Mouse (Mus musculus) spleen, adult 2 months (tissue): ENCODE measurements around the gene Zp2. TPM values are rescaled to one million over a fixed set of nuclear protein-coding genes. Genes with fewer than 3 reads are reported as not detected.

Experiments used
- DNase-seq, 2 experiments: peaks; one replicate each; pipeline versions ENCODE4 v3.0.0 to v3.0.0-alpha.2; 2012 to 2021; ENCODE audit warnings: low spot score in 2 of 2, low read depth in 1 of 2
- H3K27ac ChIP-seq: fragments of 200-500 bp; 2 replicates; pipeline ENCODE4 v1.5.1; 2012; ENCODE audit warnings: low read length, inconsistent platforms; ENCODE audit not compliant: insufficient read depth
- H3K27me3 ChIP-seq: fragments of 200-500 bp; 2 replicates; pipeline ENCODE4 v1.6.1; 2012; ENCODE audit warnings: mild to moderate bottlenecking, moderate library complexity, low read length, inconsistent platforms; ENCODE audit not compliant: control insufficient read depth, insufficient read depth
- H3K36me3 ChIP-seq: fragments of 200-500 bp; 2 replicates; pipeline ENCODE4 v1.6.1; 2012; ENCODE audit warnings: mild to moderate bottlenecking, low read length, inconsistent platforms; ENCODE audit not compliant: control insufficient read depth, insufficient read depth
- H3K4me1 ChIP-seq: fragments of 200-500 bp; 2 replicates; pipeline ENCODE4 v1.6.1; 2011; ENCODE audit warnings: inconsistent platforms; ENCODE audit not compliant: control insufficient read depth, insufficient read depth, insufficient read length
- H3K4me3 ChIP-seq: fragments of 200-500 bp; 2 replicates; pipeline ENCODE4 v1.5.1; 2011; ENCODE audit warnings: mild to moderate bottlenecking, inconsistent platforms; ENCODE audit not compliant: insufficient read depth, insufficient read length; ENCODE audit errors: extremely low read depth
- CTCF ChIP-seq: fragments of 200-500 bp; IDR thresholded peaks from 2 replicates; pipeline ENCODE4 v1.5.1; 2011; ENCODE audit warnings: mild to moderate bottlenecking, inconsistent platforms; ENCODE audit not compliant: insufficient read depth, insufficient read length, insufficient replicate concordance; ENCODE audit errors: extremely low read depth
- POLR2A ChIP-seq: fragments of 200-500 bp; IDR thresholded peaks from 2 replicates; pipeline ENCODE4 v1.6.1; 2011; ENCODE audit warnings: low read depth, low read length, inconsistent platforms
- WGBS: fragments of 180-500 bp; shearing (Covaris S2); methylation state at CpG from one replicate; pipeline ENCODE4 v1.1.7; 2018; 5-methylcytosine and 5-hydroxymethylcytosine counted together
- polyA plus RNA-seq: library from polyadenylated mRNA; depleted of rRNA; stranded (reverse); fragments of >200 nt; gene quantifications from 2 replicates; pipeline ENCODE4 v1.2.3, GENCODE M21; 2012

The Zp2 gene
- polyA plus RNA-seq, 1 experiment, result not detected

DNA sequence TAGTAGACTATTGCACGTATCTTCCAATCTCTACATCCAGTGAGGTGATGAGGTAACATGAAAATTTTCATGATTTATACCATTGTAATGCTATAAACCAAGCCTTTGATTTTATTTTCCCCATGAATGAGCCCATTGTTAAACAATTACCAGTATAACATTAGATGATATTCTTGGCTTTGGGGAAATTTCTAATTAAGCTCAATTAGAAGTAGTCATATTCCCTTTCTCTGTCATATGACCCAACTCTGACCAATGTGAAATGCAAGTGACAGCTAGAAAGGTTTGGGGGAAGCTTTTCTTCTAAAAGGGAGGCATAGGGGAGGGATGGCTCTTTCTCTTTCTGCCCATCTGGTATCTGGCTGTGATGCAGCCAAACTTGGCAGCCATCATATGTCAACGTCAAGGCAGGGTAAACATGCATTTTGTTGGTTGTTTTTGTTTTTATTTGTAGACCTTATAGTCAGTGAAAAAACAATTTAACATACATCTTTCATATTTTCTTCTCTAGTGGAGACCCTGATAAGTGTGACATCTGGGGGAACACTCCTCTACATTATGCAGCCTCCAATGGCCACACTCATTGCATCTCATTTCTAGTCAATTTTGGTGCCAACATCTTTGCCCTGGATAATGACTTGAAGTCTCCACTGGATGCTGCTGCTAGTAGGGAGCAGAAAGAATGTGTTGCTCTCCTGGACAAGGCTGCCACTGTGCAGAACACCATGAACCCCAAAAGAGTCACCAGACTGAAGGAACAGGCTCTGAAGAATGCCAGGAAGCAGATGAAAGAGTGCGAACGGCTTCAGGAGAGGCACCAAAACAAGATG is 36.5 kb upstream of the Zp2 start:
- Histone ChIP-seq H3K36me3 (no peaks in the 10 kb centered on the region), H3K4me1 (no peaks in the 10 kb centered on the region), H3K4me3 (no peak overlapping the region), H3K27ac (no peak overlapping the region), H3K27me3 (no peaks in the 10 kb centered on the region)
- DNase-seq, result no peak
- TF ChIP-seq POLR2A (no peak), CTCF (no peak)
- WGBS, result 92% methylated on average over 4 of the region's 4 CpGs

DNA sequence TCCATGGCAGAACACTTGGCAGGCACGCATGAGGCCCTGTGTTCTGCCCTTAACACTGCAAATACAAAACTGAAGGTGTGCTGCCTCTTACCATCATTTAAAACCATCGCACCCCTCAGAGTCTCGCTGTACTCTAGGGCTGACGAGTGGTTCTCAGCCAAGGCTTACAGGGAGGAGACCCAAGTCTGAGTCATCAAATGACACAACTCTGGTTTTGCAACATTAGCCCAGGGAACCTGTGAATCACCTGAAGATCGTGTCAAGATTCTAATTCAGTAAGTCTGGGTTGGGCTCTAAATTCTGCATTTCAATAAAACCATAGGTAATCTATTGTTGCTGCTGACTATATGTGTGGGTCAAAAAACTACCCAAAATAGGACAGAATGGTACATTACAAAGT is 35.5 kb upstream of the Zp2 start:
- DNase-seq, result no peak
- Histone ChIP-seq H3K4me3 (no peak overlapping the region), H3K36me3 (no peaks in the 10 kb centered on the region), H3K27ac (no peak overlapping the region), H3K27me3 (no peaks in the 10 kb centered on the region), H3K4me1 (no peaks in the 10 kb centered on the region)
- TF ChIP-seq POLR2A, result no peak
- no peak for TF ChIP-seq CTCF
- 83% methylated on average over 5 of the region's 5 CpGs for WGBS

DNA sequence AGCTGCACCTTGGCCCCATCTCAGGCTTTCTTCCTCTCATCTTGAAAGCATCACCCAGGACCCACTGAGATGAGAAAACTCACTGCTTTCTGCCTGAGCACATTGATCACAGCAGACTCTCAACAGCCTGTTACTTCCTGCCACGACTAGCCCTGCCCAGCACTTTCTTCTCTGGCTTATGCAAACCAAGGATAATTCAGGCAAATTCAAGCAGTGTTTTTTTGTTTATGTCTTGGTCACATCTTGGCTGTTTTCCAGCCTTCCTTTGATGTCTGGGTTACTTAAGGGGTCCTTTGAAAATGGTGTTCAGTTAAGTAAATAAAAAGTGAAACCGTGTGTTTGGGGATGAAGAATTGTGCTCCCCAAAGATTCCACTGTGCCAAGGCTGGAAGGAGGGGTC is 33.8 kb upstream of the Zp2 start:
- Histone ChIP-seq H3K4me3 (no peak overlapping the region), H3K36me3 (no peaks in the 10 kb centered on the region), H3K4me1 (no peaks in the 10 kb centered on the region), H3K27ac (no peak overlapping the region), H3K27me3 (no peaks in the 10 kb centered on the region)
- no peak for DNase-seq
- 24% methylated on average over 2 of the region's 2 CpGs for WGBS
- TF ChIP-seq POLR2A (no peak), CTCF (no peak)

DNA sequence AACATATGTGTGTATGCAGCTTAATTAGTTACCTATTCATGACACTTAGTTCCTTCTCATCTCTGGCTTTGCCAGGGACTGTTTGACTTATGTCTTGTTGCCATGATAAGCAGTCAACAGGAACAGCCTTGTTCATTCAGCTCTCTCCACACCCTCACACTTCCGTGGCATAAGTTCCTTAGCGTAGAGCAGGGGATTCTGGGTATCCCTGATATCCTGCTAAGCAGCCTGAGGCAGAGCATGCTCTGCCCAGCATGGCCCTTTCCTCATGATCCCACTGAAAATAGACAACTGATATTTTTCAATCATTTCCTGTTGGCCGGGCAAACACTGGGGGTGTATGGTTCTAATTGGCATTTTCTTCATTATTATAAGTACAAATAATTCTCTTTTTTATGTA is 32.5 kb upstream of the Zp2 start:
- WGBS, result 82% methylated on average over 3 of the region's 3 CpGs
- Histone ChIP-seq H3K4me3 (no peak overlapping the region), H3K4me1 (no peaks in the 10 kb centered on the region), H3K36me3 (no peaks in the 10 kb centered on the region), H3K27ac (no peak overlapping the region), H3K27me3 (no peaks in the 10 kb centered on the region)
- no peak for DNase-seq
- no peak for TF ChIP-seq POLR2A
- TF ChIP-seq CTCF, result no peak

DNA sequence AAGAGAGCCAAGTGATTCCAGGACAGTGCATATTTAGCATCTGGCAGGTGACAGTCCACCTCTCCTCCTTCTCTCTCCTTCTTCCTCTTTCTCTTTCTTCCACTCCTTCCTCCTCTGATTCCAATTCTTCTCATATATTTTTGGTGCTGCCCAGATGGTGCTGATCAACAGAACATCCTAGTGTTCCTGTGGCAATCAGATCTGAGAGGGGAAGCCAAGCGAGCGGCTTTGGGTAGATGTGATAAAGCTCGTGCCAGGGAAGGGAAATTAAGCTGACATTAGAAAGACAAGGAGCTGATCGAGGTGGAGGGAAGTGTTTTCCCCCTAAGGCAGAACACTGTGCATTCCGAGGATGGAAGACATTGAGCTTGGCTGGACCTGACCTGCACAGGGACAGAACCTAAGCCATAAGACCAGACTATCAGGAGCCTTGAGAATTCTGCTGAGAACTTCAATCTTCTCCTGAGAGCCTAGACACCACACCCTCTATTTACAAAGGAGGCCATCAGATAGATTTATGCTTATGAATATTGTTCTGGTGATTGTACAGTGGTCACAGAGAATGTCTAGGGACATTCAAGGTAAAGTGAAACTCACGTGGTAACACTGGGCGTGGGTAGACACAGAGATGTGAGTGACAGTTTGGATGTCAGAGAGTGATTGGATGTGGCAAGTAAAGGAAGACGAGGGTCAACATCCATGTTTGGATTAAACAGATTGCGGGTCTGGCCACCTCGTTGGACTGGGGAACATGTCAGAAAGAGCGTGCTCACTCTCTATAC is 29.8 kb upstream of the Zp2 start:
- Histone ChIP-seq H3K4me3 (no peak overlapping the region), H3K36me3 (no peaks in the 10 kb centered on the region), H3K4me1 (no peaks in the 10 kb centered on the region), H3K27me3 (no peaks in the 10 kb centered on the region), H3K27ac (no peak overlapping the region)
- DNase-seq, result no peak
- TF ChIP-seq POLR2A (no peak), CTCF (no peak)
- 75% methylated on average over 11 of the region's 11 CpGs for WGBS

DNA sequence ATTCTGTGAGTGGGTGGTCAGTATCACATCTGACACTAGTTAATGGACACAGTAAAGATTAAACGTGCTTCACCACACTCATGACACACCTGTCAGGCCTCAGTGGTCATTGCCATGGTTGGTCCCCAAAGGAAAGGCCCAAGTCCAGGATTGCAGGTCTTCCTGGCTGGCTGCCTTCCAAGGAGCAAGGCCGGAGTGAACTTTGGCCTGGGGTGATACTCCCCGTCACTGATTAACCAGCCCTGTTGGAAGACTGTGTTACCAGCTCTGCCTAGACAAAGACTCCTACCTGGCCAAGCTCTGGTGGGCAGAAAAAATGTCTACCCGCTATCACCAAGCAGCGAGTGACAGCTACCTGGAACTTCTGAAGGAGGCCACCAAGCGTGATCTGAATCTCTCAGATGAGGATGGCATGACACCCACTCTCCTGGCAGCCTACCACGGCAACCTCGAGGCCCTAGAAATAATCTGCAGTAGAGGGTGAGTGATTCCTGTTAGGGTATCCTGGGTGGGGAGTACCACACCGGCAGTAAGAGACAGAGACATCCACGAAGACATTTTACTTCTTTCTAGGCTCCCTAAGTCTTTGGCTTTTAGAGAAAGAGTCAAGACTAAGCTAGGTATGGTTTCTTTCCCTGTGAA is 28.6 kb upstream of the Zp2 start, which contains the start of gene Anks4b:
Anks4b (plus strand) TSS at position 256 of the 642 bp plus-strand sequence.
- no peaks in the 10 kb centered on the region for H3K36me3 ChIP-seq
- no peaks in the 10 kb centered on the region for H3K27me3 ChIP-seq
- H3K4me3 ChIP-seq, result no peak within 1 kb of the TSS
- no peak within 1 kb of the TSS for H3K27ac ChIP-seq
- no peaks in the 10 kb centered on the region for H3K4me1 ChIP-seq
- TF ChIP-seq CTCF, result no peak
- TF ChIP-seq POLR2A, result no peak
- WGBS, result 86% methylated on average over 10 of the region's 10 CpGs
- no peak for DNase-seq
